Mouse (Mus musculus): ENCODE results near the gene Exoc4.

Gene Exoc4

GRCm38 (mm10) chr6:33683533-33683932 lies 434.6 kb downstream of the Exoc4 start:
- no peak for DNase-seq

- no peak for DNase-seq
Measured at GRCm38 (mm10) chr6:33685321-33685720, 436.4 kb downstream of the Exoc4 start.

- no peak for DNase-seq
Measured at GRCm38 (mm10) chr6:33690601-33691000, 441.7 kb downstream of the Exoc4 start.

GRCm38 (mm10) chr6:33696976-33697375 lies 448.1 kb downstream of the Exoc4 start:
- DNase-seq = no peak

GRCm38 (mm10) chr6:33708907-33709306 lies 460.0 kb downstream of the Exoc4 start:
- no peak for DNase-seq

GRCm38 (mm10) chr6:33709340-33709739 lies 460.5 kb downstream of the Exoc4 start:
- DNase-seq = no peak

GRCm38 (mm10) chr6:33711742-33712141 lies 462.9 kb downstream of the Exoc4 start:
- no peak for DNase-seq

GRCm38 (mm10) chr6:33712540-33713118 lies 463.7 kb downstream of the Exoc4 start:
- DNase-seq = no peak

GRCm38 (mm10) chr6:33716254-33716965 lies 467.5 kb downstream of the Exoc4 start:
- DNase-seq = no peak

GRCm38 (mm10) chr6:33721166-33721565 lies 472.3 kb downstream of the Exoc4 start:
- DNase-seq = no peak

- no peak for DNase-seq
Measured at GRCm38 (mm10) chr6:33722811-33723210, 473.9 kb downstream of the Exoc4 start.

GRCm38 (mm10) chr6:33724596-33724995 lies 475.7 kb downstream of the Exoc4 start:
- DNase-seq = no peak

GRCm38 (mm10) chr6:33727271-33727670 lies 478.4 kb downstream of the Exoc4 start:
- peak; percentile 20 for DNase-seq

GRCm38 (mm10) chr6:33732214-33732613 lies 483.3 kb downstream of the Exoc4 start:
- no peak for DNase-seq

GRCm38 (mm10) chr6:33733602-33734001 lies 484.7 kb downstream of the Exoc4 start:
- DNase-seq = no peak

- DNase-seq = no peak
Measured at GRCm38 (mm10) chr6:33734032-33734431, 485.1 kb downstream of the Exoc4 start.

GRCm38 (mm10) chr6:33738857-33739291 lies 490.0 kb downstream of the Exoc4 start:
- no peak for DNase-seq

GRCm38 (mm10) chr6:33739304-33739703 lies 490.4 kb downstream of the Exoc4 start:
- no peak for DNase-seq

GRCm38 (mm10) chr6:33755976-33756375 lies 507.1 kb downstream of the Exoc4 start:
- no peak for DNase-seq

GRCm38 (mm10) chr6:33761557-33761956 lies 512.7 kb downstream of the Exoc4 start:
- DNase-seq = no peak

- no peak for DNase-seq
Measured at GRCm38 (mm10) chr6:33763245-33763644, 514.4 kb downstream of the Exoc4 start.

- DNase-seq = no peak
Measured at GRCm38 (mm10) chr6:33763970-33764369, 515.1 kb downstream of the Exoc4 start.

GRCm38 (mm10) chr6:33769251-33769650 lies 520.4 kb downstream of the Exoc4 start:
- DNase-seq = no peak

- no peak for DNase-seq
Measured at GRCm38 (mm10) chr6:33770021-33770420, 521.1 kb downstream of the Exoc4 start.
